Mouse (Mus musculus) intestine, postnatal 0 days (tissue): ENCODE results near the gene Usp10. TPM values are rescaled to one million over a fixed set of nuclear protein-coding genes. Genes with fewer than 3 reads are reported as not detected.

Experiments used
- ATAC-seq: fragments of 200-750 bp; cut with Nextera tagmentation; 2 replicates; pipeline ENCODE4 v1.8.0; 2017; ENCODE audit warnings: mild to moderate bottlenecking, moderate TSS enrichment, moderate library complexity
- H3K27ac ChIP-seq: fragments of 300-500 bp; sonication (generic); 2 replicates; pipeline ENCODE4 v1.5.1; 2014; ENCODE audit warnings: mild to moderate bottlenecking, low read depth, low read length, moderate library complexity
- H3K27me3 ChIP-seq: fragments of 300-500 bp; sonication (generic); replicated peaks from 2 replicates; pipeline ENCODE4 v1.6.1; 2014; ENCODE audit warnings: low read length, mixed read lengths; ENCODE audit not compliant: control insufficient read depth, insufficient read depth
- H3K36me3 ChIP-seq: fragments of 300-500 bp; sonication (generic); 2 replicates; pipeline ENCODE4 v1.6.1; 2014; ENCODE audit warnings: mild to moderate bottlenecking, moderate library complexity; ENCODE audit not compliant: control insufficient read depth, insufficient read depth
- H3K4me1 ChIP-seq: fragments of 300-500 bp; sonication (generic); replicated peaks from 2 replicates; pipeline ENCODE4 v1.6.1; 2014; ENCODE audit warnings: antibody characterized with exemption, low read length, mixed read lengths; ENCODE audit not compliant: control insufficient read depth, insufficient read depth
- H3K4me2 ChIP-seq: fragments of 300-500 bp; sonication (generic); replicated peaks from 2 replicates; pipeline ENCODE4 v1.6.1; 2014; ENCODE audit warnings: low read depth, mild to moderate bottlenecking, moderate library complexity
- H3K4me3 ChIP-seq: fragments of 300-500 bp; sonication (generic); 2 replicates; pipeline ENCODE4 v1.5.1; 2014; ENCODE audit warnings: low read depth, low read length
- H3K9ac ChIP-seq: fragments of 300-500 bp; sonication (generic); 2 replicates; pipeline ENCODE4 v1.6.1; 2014; ENCODE audit warnings: mild to moderate bottlenecking, low read depth, low read length
- H3K9me3 ChIP-seq: fragments of 300-500 bp; sonication (generic); 2 replicates; pipeline ENCODE4 v1.6.1; 2016; ENCODE audit warnings: mixed run types; ENCODE audit not compliant: control insufficient read depth
- CTCF ChIP-seq: sonication (generic); IDR thresholded peaks from 2 replicates; pipeline ENCODE4 v1.5.1; 2016; ENCODE audit warnings: low read depth, mild to moderate bottlenecking, control low read depth, antibody characterized with exemption, moderate library complexity
- WGBS: fragments of 180-500 bp; shearing (Covaris S2); extraction: QIAGEN DNeasy Blood & Tissue Kit; methylation state at CpG from one replicate; pipeline ENCODE4 v1.1.7; 2014; 5-methylcytosine and 5-hydroxymethylcytosine counted together
- polyA plus RNA-seq: library from polyadenylated mRNA; unstranded; fragments of >200 nt; fragmentation: Nextera tagmentation; extraction: Ambion mirVana; gene quantifications from 2 replicates; pipeline ENCODE4 v1.2.1, GENCODE M21; 2015

Gene Usp10
- polyA plus RNA-seq, 1 experiment from 2014 or later, result 37.1 TPM

GRCm38 (mm10) chr8:120004154-120004702 is 94.1 kb downstream of the Usp10 start:
- Histone ChIP-seq H3K4me3 (no peak overlapping the region), H3K27me3 (no peaks in the 10 kb centered on the region), H3K4me2 (no peak overlapping the region), H3K27ac (0 out of 2 replicates have a peak overlapping the region, but pooled peaks have one; percentile 28), H3K4me1 (no peaks in the 10 kb centered on the region), H3K9me3 (no peaks in the 10 kb centered on the region), H3K36me3 (no peaks in the 10 kb centered on the region), H3K9ac (no peak overlapping the region)
- ATAC-seq, result peak; percentile 44
- 25% methylated on average over 14 of the region's 14 CpGs for WGBS
- no peak for TF ChIP-seq CTCF

- Histone ChIP-seq H3K36me3 (no peaks in the 10 kb centered on the region), H3K4me3 (no peak overlapping the region), H3K9ac (no peak overlapping the region), H3K9me3 (no peaks in the 10 kb centered on the region), H3K27ac (no peak overlapping the region), H3K4me1 (no peaks in the 10 kb centered on the region), H3K27me3 (no peaks in the 10 kb centered on the region), H3K4me2 (no peak overlapping the region)
- 19% methylated on average over 2 of the region's 2 CpGs for WGBS
- no peak for TF ChIP-seq CTCF
- no peak for ATAC-seq
These were observed 94.7 kb downstream of the Usp10 start for GRCm38 (mm10) chr8:120004705-120005381.

GRCm38 (mm10) chr8:120006645-120007160 is 96.5 kb downstream of the Usp10 start:
- no peak overlapping the region for H3K4me2 ChIP-seq
- ATAC-seq, result no peak

More at GRCm38 (mm10) chr8:120006645-120007160, 96.5 kb downstream of the Usp10 start:
- H3K36me3 ChIP-seq, result no peaks in the 10 kb centered on the region
- no peak overlapping the region for H3K27ac ChIP-seq
- WGBS, result 36% methylated on average over 9 of the region's 9 CpGs
- no peaks in the 10 kb centered on the region for H3K27me3 ChIP-seq
- H3K4me1 ChIP-seq, result no peaks in the 10 kb centered on the region
- TF ChIP-seq CTCF, result no peak
- no peak overlapping the region for H3K4me3 ChIP-seq
- no peaks in the 10 kb centered on the region for H3K9me3 ChIP-seq
- H3K9ac ChIP-seq, result no peak overlapping the region; the same call in 1 of the 2 replicates

Other genes starting within 250 kb of the Usp10 start
- 15.5 and 15.6 TPM in 2 replicates for gene Wfdc1, start 244.0 kb upstream of the Usp10 start, polyA plus RNA-seq
- gene Atp2c2, start 210.4 kb upstream of the Usp10 start, polyA plus RNA-seq, result 2.3 and 2.4 TPM in 2 replicates
- 7.7 and 8.4 TPM in 2 replicates for gene Tldc1, start 131.9 kb upstream of the Usp10 start, polyA plus RNA-seq
- gene Cotl1, start 69.8 kb upstream of the Usp10 start, polyA plus RNA-seq, result 166 and 169 TPM in 2 replicates
- 7.3 and 7.4 TPM in 2 replicates for gene Klhl36, start 48.1 kb upstream of the Usp10 start, polyA plus RNA-seq
- gene Gm20388, start 481 bp downstream of the Usp10 start, polyA plus RNA-seq, result not detected in 2 replicates
- 9.1 and 9.2 TPM in 2 replicates for gene Crispld2, start 82.1 kb downstream of the Usp10 start, polyA plus RNA-seq
- 39.4 and 44.9 TPM in 2 replicates for gene Zdhhc7, start 191.1 kb downstream of the Usp10 start, polyA plus RNA-seq
- 6.0 and 7.1 TPM in 2 replicates for gene 6430548M08Rik, start 203.8 kb downstream of the Usp10 start, polyA plus RNA-seq